Mouse (Mus musculus): ENCODE results near the gene Gm21958. TPM values are rescaled to one million over a fixed set of nuclear protein-coding genes. Genes with fewer than 3 reads are reported as not detected.

Gene Gm21958
- polyA plus RNA-seq, 1 experiment from 2014 or later, result not detected

DNA sequence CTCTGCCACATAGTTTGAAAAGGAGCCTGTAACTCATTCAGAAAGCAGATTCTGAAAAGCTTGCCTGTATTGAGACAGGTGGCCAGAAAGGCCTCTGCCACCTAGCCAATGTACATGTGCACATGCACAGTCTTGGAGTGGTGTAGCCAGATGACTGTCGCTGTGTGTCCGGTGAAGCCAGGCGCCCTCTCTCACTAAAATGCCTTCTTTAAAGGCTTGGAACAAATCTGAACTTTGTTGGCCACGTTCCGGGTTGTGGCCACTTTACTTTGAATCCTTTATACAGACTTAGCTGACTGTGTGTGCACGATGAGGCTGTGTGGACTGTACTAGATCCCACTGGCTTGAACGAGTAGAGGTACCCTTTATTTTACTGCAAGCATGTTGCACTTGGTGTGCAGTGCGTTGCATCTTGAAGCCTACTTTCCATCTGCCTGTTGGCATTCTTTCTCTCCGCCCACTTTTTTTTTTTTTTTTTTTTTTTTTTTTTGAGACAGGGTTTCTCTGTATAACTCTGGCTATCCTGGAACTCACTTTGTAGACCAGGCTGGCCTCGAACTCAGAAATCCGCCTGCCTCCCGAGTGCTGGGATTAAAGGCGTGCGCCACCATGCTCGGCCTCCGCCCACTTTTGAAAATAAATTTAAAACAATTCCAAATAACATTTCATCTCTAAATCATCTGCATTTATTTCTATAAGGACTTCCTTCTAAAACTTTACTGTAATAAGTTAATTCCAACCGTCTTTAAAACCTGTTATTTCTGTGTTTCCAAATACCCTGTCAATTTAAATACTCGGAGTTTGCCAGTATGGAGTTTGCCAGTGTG is 22.2 kb upstream of the Gm21958 start:
- H3K9me3 ChIP-seq (ENCODE audit: control insufficient read depth, low read length), result no peaks in the 10 kb centered on the region
- no peaks in the 10 kb centered on the region for H3K4me1 ChIP-seq (replicated peaks; ENCODE audit: control insufficient read depth, insufficient read depth)
- peak overlapping the region; percentile 93 for H3K4me2 ChIP-seq (replicated peaks; ENCODE audit: low read depth)
- H3K36me3 ChIP-seq (ENCODE audit: control insufficient read depth, insufficient read depth, low read length), result peaks cover 1% of the 10 kb centered on the region
- H3K27ac ChIP-seq (replicated peaks), result peak overlapping the region; percentile 99
- no peak for ATAC-seq (ENCODE audit: low FRiP score, low TSS enrichment)
- H3K27me3 ChIP-seq (ENCODE audit: control insufficient read depth, insufficient read depth, low read length), result no peaks in the 10 kb centered on the region
- H3K4me3 ChIP-seq (ENCODE audit: low read depth, low read length), result peak overlapping the region; percentile 88
- peak overlapping the region; percentile 93 for H3K9ac ChIP-seq (ENCODE audit: low read length)
- WGBS, result 46% methylated on average over 18 of the region's 18 CpGs
- DNase-seq (ENCODE audit: low spot score), result peak; percentile 30
- no peak for TF ChIP-seq EP300 (optimal IDR thresholded peaks at IDR 0.05)
- TF ChIP-seq CTCF (IDR thresholded peaks at IDR 0.05; ENCODE audit: low read depth), result no peak

DNA sequence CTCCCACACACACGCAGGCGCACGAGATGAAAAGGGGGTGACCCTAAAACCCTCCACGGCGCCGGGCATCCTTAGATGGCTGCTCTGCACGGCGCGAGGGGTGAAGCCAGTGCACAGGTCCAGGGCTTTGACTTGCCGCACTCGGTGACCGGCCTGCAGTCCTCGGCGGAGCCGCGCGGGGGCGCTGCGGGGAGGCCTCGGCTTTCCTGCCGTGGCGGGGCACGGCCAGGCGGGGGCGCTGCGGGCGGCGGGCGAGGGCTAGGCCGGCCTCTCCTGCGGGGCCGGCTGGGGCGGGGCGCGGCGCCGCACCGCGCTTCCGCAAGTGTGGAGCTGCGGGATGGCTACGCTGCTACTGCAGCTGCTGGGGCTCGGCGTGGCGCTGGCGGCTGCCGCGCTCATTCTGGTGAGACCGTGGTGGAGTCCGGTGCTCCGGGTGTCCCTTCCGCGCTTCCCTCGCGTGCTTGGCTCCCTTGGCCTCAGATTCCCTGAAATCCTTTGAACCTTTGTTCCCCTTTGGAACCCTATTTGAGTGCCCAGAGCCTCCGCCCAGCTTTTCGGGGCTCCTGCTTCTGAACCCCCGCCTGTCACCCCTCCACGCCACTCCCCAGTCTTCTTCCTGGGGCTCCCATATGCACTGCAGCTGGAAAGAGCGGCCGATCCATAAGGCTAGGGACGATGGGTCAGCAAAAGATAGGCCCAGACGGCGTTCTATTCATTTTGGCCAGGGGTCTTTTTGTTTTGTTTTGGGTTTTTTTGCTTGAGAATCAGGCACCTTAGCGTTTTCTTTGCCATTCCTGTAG is 21.3 kb upstream of the Gm21958 start, which contains the start of the genes Exosc8 and Alg5:
Gene Exosc8, minus strand, starts transcription at position 147 of the 800 bp plus-strand sequence.
Gene Alg5, plus strand, starts transcription at position 293 of the 800 bp plus-strand sequence.
- no peaks in the 10 kb centered on the region for H3K4me1 ChIP-seq (replicated peaks; ENCODE audit: control insufficient read depth, insufficient read depth)
- peak within 1 kb of the TSS; percentile 93 for H3K4me2 ChIP-seq (replicated peaks; ENCODE audit: low read depth)
- TF ChIP-seq CTCF (IDR thresholded peaks at IDR 0.05; ENCODE audit: low read depth) (peak; percentile 88), EP300 (optimal IDR thresholded peaks at IDR 0.05) (no peak)
- H3K36me3 ChIP-seq (ENCODE audit: control insufficient read depth, insufficient read depth, low read length), result peaks cover 1% of the 10 kb centered on the region; the same call in 1 of the 2 replicates
- H3K27me3 ChIP-seq (ENCODE audit: control insufficient read depth, insufficient read depth, low read length), result no peaks in the 10 kb centered on the region
- H3K27ac ChIP-seq (replicated peaks), result peak within 1 kb of the TSS; percentile 99
- under 1% methylated on average over 35 of the region's 65 CpGs for WGBS
- peak; percentile 93 for DNase-seq (ENCODE audit: low spot score)
- no peaks in the 10 kb centered on the region for H3K9me3 ChIP-seq (ENCODE audit: control insufficient read depth, low read length)
- peak; percentile 92 for ATAC-seq (ENCODE audit: low FRiP score, low TSS enrichment)
- H3K9ac ChIP-seq (ENCODE audit: low read length), result peak within 1 kb of the TSS; percentile 93
- H3K4me3 ChIP-seq (ENCODE audit: low read depth, low read length), result peak within 1 kb of the TSS; percentile 88

DNA sequence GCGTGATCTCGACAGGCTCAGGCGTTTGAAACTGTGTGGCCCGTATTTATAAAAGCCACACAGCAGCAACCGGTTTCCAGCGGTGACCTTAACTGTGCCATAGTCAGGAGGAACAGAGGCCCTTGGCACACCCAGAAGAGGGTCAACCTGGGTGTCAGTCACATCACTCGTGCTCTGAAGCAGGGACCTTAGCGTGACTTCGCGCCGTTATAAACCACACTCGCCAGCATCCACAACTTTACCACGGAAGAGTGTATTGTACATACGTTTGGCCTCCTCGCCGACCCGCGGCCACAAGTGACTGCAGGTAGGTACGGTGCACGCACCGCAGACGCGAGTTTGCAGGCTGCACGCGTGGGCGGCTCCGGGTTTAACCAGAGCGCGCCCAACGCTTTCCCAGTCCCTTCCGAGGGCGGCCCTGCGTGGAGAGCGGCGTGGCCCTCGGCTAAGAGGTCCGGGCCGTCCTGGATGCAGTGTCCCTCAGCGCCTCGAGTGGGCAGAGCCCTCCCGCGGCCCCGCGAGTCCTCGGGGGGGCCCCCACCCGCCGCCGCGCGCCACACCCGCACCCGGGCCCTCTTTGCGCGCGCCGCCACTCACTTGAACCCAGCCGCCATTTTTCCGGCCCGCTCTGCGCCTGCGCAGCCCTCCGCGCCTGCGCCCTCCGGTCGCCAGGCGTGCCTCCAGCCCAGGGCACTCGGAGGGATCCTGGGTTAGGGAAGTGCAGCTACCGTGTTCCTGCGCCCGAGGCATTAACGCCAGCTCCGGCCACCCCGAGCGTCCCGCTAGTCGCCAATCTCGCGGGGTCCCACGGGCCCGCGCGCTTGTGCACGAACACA is 20.5 kb upstream of the Gm21958 start:
- TF ChIP-seq EP300 (optimal IDR thresholded peaks at IDR 0.05) (no peak), CTCF (IDR thresholded peaks at IDR 0.05; ENCODE audit: low read depth) (no peak)
- Histone ChIP-seq H3K4me2 (replicated peaks; ENCODE audit: low read depth) (peak overlapping the region; percentile 93), H3K9me3 (ENCODE audit: control insufficient read depth, low read length) (no peaks in the 10 kb centered on the region), H3K4me3 (ENCODE audit: low read depth, low read length) (peak overlapping the region; percentile 88), H3K27me3 (ENCODE audit: control insufficient read depth, insufficient read depth, low read length) (no peaks in the 10 kb centered on the region), H3K36me3 (ENCODE audit: control insufficient read depth, insufficient read depth, low read length) (peaks cover 7% of the 10 kb centered on the region; the same call in 1 of the 2 replicates), H3K4me1 (replicated peaks; ENCODE audit: control insufficient read depth, insufficient read depth) (no peaks in the 10 kb centered on the region), H3K27ac (replicated peaks) (peak overlapping the region; percentile 99), H3K9ac (ENCODE audit: low read length) (peak overlapping the region; percentile 93)
- under 1% methylated on average over 73 of the region's 84 CpGs for WGBS
- DNase-seq (ENCODE audit: low spot score) (peak; percentile 92), ATAC-seq (ENCODE audit: low FRiP score, low TSS enrichment) (peak; percentile 93)

DNA sequence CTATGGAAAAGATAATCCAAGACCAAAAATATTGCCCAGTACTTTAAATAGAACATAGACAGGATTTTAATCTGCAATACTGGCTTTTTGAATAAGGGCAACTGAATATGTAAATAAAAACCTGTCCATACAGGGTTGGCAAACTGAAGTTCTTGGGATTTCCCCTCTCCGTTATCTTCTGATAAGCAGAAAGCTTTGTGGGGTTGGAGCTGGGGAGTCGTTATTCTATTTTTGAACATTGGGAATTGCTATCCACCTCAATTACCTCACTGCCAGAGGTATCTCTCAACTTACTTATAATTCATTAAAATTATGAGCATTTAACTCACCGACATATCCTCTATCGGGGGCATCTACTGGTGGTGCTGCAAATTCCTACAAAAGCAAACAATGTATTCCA is 18.2 kb upstream of the Gm21958 start:
- Histone ChIP-seq H3K27ac (replicated peaks) (no peak overlapping the region), H3K4me2 (replicated peaks; ENCODE audit: low read depth) (no peak overlapping the region), H3K27me3 (ENCODE audit: control insufficient read depth, insufficient read depth, low read length) (no peaks in the 10 kb centered on the region), H3K9me3 (ENCODE audit: control insufficient read depth, low read length) (no peaks in the 10 kb centered on the region), H3K36me3 (ENCODE audit: control insufficient read depth, insufficient read depth, low read length) (peaks cover 18% of the 10 kb centered on the region), H3K9ac (ENCODE audit: low read length) (no peak overlapping the region), H3K4me3 (ENCODE audit: low read depth, low read length) (no peak overlapping the region), H3K4me1 (replicated peaks; ENCODE audit: control insufficient read depth, insufficient read depth) (no peaks in the 10 kb centered on the region)
- ATAC-seq (ENCODE audit: low FRiP score, low TSS enrichment), result no peak
- 70% methylated on average over 4 of the region's 4 CpGs for WGBS
- TF ChIP-seq CTCF (IDR thresholded peaks at IDR 0.05; ENCODE audit: low read depth), result no peak
- DNase-seq (ENCODE audit: low spot score), result no peak

DNA sequence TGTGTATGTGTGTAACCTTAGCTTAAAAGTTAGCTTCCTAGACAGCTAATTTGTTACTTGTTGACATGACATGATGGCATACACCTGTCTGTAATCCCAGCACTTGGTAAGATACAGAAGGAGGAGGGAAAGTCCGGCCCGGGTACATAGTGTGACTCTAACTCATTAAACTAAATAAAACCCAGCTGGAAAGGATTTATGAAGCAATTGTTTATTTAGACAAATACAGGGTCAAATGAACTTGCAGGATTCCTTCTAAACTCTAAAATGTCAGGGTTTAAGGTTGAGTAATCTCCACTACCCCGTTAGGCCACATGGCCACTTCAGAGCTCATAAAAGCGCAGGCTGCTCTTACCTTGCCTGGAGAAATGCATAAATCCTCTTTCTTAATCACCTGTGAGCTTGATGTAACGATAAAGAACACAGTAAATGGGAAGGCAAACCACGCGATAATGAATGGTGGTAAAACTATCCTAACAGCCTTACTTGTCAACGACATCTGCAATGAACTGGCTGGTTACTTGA is 17.5 kb upstream of the Gm21958 start:
- 51% methylated on average over 8 of the region's 8 CpGs for WGBS
- ATAC-seq (ENCODE audit: low FRiP score, low TSS enrichment) (no peak), DNase-seq (ENCODE audit: low spot score) (no peak)
- no peaks in the 10 kb centered on the region for H3K27me3 ChIP-seq (ENCODE audit: control insufficient read depth, insufficient read depth, low read length)
- no peaks in the 10 kb centered on the region for H3K4me1 ChIP-seq (replicated peaks; ENCODE audit: control insufficient read depth, insufficient read depth)
- no peak overlapping the region for H3K27ac ChIP-seq (replicated peaks)
- TF ChIP-seq EP300 (optimal IDR thresholded peaks at IDR 0.05), result no peak
- TF ChIP-seq CTCF (IDR thresholded peaks at IDR 0.05; ENCODE audit: low read depth), result no peak
- no peaks in the 10 kb centered on the region for H3K9me3 ChIP-seq (ENCODE audit: control insufficient read depth, low read length)
- no peak overlapping the region for H3K4me2 ChIP-seq (replicated peaks; ENCODE audit: low read depth)
- H3K36me3 ChIP-seq (ENCODE audit: control insufficient read depth, insufficient read depth, low read length), result peaks cover 22% of the 10 kb centered on the region
- no peak overlapping the region for H3K4me3 ChIP-seq (ENCODE audit: low read depth, low read length)
- no peak overlapping the region for H3K9ac ChIP-seq (ENCODE audit: low read length)
